ENCODE assay signal across 17 mouse cellular contexts in the genomic region with DNA sequence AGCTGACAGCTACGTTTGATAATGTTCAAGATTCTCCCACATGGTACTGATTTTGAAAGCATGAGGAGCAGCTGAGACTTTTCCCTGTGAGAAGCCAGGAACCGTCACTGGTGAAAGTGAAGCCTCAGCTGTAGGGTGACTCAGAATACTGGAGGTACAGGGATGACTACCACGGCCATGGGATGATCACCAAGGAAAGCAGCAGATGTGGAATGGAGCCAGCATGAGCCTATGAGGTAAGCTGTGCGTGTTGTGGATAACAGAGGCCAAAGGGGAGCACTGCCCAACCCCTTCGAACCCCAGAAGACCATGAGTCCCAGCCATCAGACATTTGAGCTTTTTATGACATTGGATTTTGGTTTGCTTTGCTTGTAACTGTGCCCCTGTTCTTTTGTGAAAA. TPM values are rescaled to one million over a fixed set of nuclear protein-coding genes. Genes with fewer than 3 reads are reported as not detected.
A peak's percentile ranks its signal among the peaks of the same experiment; 100 is the strongest.
DNase-seq lines count a peak whose midpoint lies in the region.
"Had no signal": no experiment of that assay in that cellular context is flagged by ENCODE, and none has a peak within 500 bp of the region (broad histone marks: within the 10 kb centered on the region; RNA-seq: fewer than 3 reads in every experiment).

No protein-coding gene starts in this region.

- DNase-seq in 3T3-L1 (ENCODE audit: low read depth, low spot score), result peak; percentile 13
- peak; percentile 22 for DNase-seq in NIH3T3 (ENCODE audit: low read depth)
- DNase-seq in adrenal gland, postnatal 10 days, result peak; percentile 45
- DNase-seq in adrenal gland, postnatal 36 days, result peak; percentile 66 to 74
- DNase-seq in retina, embryonic 14.5 days (ENCODE audit: low spot score), result no peak
- no peak for DNase-seq in embryo, embryonic 9.5 days (ENCODE audit: extremely low spot score)
- DNase-seq in Muller cell, postnatal 12 days (ENCODE audit: inconsistent ontology term), result no peak
- DNase-seq: cerebellum, adult 2 months; cerebellum, adult 9-11 months; cerebellum, postnatal 25 days; gastrocnemius, postnatal 10 days; gastrocnemius, postnatal 36 days; heart, postnatal 10 days; heart, postnatal 36 days; kidney, adult 11 months; kidney, adult 8-10 months had no signal

RNA-seq across cellular contexts. Expression of gene Rnaseh2b, which starts 36.3 kb away (rescaled TPM):
- total RNA-seq in adrenal gland, postnatal 10 days (2021), result 10 to 100 TPM; 18.4 to 21.9 TPM
- total RNA-seq in adrenal gland, postnatal 36 days (2021), result 10 to 100 TPM; 13.3 to 17.5 TPM

RNA-seq across cellular contexts. Expression of gene Dleu7, which starts 36.8 kb away (rescaled TPM):
- under 1 TPM; 0.21 to 0.30 TPM for total RNA-seq in adrenal gland, postnatal 10 days (2021)
- total RNA-seq in adrenal gland, postnatal 36 days (2021), result not detected
- total RNA-seq: gastrocnemius, postnatal 36 days; granulocyte monocyte progenitor cell, adult 5-6 weeks; heart, postnatal 36 days had no signal

Comparison
In these comparisons a context has a peak if more than half of its experiments do, and no peak if none do; other contexts are left out.
1. DNase-seq: peak in 3T3-L1 (single experiment), NIH3T3 (single experiment), adrenal gland, postnatal 10 days (single experiment) and adrenal gland, postnatal 36 days (2 of 2); none in retina, embryonic 14.5 days (single experiment), embryo, embryonic 9.5 days (single experiment) and Muller cell, postnatal 12 days (single experiment).